Mouse (Mus musculus): Measurements from ENCODE around the gene Scd4. TPM values are rescaled to one million over a fixed set of nuclear protein-coding genes. Genes with fewer than 3 reads are reported as not detected.

Scd4 gene
- polyA plus RNA-seq, 1 experiment from 2014 or later = 0.35 TPM

DNA sequence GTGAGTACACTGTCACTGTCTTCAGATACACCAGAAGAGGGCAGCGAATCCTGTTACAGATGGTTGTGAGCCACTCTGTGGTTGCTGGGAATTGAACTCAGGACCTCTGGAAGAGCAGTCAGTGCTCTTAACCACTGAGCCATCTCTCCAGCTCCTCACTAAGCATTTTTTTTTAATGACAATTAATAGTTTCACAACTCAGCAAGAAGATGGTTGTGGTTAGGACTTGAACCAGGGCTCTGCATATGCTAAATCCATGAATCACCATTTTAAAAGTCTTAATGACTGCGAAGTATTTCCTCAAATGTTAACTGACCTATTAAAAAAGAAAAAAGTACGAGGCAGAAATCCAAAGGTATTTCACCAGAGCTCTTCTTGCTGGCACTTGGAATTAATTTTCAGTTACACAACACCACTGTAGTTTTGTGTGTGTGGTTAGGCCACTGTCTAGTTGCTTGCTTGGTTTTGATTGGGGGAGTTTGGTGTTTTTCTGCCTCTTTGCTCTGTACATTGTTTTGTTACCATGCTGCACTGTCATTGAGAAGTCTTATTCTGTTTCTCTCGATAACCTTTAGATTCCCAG is 54.3 kb downstream of the Scd4 start:
- H3K27ac ChIP-seq = no peak overlapping the region
- ATAC-seq (ENCODE audit: borderline replicate concordance, extremely low read depth, low FRiP score, low TSS enrichment) = no peak
- WGBS = 83% methylated on average over 4 of the region's 4 CpGs

DNA sequence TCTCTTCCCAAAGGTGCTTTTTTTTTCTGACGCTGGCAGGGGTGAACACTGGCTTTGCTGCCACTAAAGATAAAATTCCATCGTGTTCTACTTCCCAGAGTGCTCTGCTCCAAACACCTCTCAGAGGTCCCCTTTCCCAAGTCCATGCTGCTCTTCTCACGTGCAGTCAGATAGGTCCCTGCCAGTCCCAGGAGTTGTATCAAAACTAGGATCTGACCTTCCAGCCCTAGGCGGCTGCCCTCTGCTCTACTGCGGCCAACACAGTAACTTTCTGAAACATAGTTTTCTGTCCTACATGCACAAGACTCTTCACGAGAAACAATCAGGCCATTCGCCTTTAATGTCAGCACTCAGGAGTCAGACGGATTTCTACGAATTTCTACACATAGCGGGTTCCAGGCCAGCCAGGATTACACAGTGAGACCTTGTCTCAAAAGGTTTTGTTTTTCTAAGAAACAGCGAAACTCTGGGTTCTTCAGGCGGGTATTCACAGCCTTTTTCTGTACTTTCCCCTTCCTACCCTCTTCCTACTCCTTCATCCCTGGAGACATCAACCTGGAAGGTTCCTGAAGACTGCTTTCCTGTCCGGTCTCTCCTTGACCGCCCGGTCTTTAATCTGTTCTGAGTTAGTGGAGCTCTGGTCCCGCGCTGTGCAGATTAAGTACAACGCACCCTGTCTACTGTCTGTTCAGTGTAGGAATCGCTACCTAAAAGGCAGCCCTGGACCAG is 55.0 kb downstream of the Scd4 start:
- Histone ChIP-seq H3K27ac (peak overlapping the region; percentile 49), H3K36me3 (no peaks in the 10 kb centered on the region), H3K4me1 (peaks cover 15% of the 10 kb centered on the region), H3K4me3 (peak overlapping the region; percentile 54), H3K9me3 (no peaks in the 10 kb centered on the region), H3K4me2 (peak overlapping the region; percentile 75), H3K9ac (peak overlapping the region; percentile 40), H3K27me3 (no peaks in the 10 kb centered on the region)
- 18% methylated on average over 19 of the region's 19 CpGs for WGBS
- no peak for ATAC-seq (ENCODE audit: borderline replicate concordance, extremely low read depth, low FRiP score, low TSS enrichment)

More for the DNA sequence above, 54.3 kb downstream of the Scd4 start:
- no peaks in the 10 kb centered on the region for H3K36me3 ChIP-seq
- no peak overlapping the region for H3K4me3 ChIP-seq
- H3K9ac ChIP-seq = no peak overlapping the region
- no peak overlapping the region for H3K4me2 ChIP-seq
- H3K4me1 ChIP-seq = peaks cover 15% of the 10 kb centered on the region
- H3K9me3 ChIP-seq = no peaks in the 10 kb centered on the region
- H3K27me3 ChIP-seq = no peaks in the 10 kb centered on the region

DNA sequence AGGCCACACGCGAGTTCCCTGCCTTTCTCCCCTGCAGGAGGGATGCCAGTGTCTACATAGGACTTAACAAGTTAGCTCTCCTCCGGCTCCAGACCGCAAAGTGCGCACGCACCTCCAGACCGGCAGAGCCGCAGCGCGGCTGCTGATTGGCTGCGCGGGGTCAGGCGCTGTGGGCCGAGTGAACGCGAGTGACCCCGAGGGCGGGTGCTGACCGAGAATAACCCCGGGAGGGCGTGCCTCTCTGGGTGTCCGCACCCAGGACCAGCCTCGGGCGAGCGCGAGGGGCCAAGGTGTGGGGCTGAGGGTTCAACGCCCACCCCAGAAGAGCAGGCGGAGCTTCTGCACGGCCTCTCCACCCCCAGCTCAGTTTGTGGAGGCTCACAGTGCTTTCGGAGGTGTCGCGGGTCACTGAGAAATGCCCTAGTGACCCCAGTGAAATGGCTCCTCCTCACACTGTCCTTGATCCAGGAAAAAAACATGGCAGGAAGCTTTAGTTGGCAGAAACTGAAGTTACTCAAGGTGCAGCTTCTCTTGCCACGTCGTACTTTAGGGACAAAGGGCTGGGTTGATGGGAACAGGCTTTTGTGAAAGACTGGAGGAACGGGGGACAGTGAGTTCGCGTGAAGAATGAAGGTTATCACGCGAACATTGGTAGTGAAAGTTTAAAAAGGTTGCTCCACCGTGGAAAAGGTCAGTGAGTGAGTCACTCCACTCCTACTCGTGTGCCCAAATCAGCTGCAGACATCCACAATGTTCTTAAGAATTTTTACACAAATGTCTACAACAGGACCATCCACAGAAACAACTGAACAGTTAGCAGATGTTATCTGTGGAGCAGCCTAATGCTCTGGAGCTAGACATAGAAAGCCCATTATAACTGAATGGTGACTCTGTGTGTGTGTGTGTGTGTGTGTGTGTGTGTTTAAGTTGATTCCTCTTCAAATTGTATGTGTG is 55.9 kb downstream of the Scd4 start:
- peak overlapping the region; percentile 75 for H3K4me2 ChIP-seq
- no peaks in the 10 kb centered on the region for H3K27me3 ChIP-seq
- H3K4me3 ChIP-seq = peak overlapping the region; percentile 54
- H3K9me3 ChIP-seq = no peaks in the 10 kb centered on the region
- peak overlapping the region; percentile 40 for H3K9ac ChIP-seq
- H3K27ac ChIP-seq = peak overlapping the region; percentile 49
- H3K4me1 ChIP-seq = peaks cover 15% of the 10 kb centered on the region
- no peaks in the 10 kb centered on the region for H3K36me3 ChIP-seq
- 1% methylated on average over 41 of the region's 41 CpGs for WGBS
- ATAC-seq (ENCODE audit: borderline replicate concordance, extremely low read depth, low FRiP score, low TSS enrichment) = peak; percentile 98

DNA sequence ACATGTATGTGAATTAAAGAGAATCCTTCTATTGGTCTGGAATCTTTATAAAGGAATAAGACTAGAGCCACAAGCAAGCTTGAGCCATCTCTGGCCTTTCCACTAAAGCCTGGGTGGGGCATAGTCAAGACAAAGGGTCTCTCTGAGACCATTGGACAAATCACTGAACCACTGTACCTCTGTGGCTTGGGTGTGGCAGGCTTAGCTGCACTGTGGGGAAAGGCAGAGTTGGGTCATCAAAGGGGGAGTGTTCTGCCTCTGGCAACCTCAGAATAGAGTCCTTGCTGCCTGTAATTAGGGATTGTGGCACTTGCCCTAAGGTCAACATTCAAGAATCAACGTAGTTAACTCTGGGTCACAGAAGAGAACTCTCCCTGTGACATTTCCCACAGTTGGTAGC is 56.6 kb downstream of the Scd4 start:
- H3K4me3 ChIP-seq = no peak overlapping the region
- H3K27ac ChIP-seq = no peak overlapping the region
- WGBS = 50% methylated on average over 1 of the region's 1 CpGs

DNA sequence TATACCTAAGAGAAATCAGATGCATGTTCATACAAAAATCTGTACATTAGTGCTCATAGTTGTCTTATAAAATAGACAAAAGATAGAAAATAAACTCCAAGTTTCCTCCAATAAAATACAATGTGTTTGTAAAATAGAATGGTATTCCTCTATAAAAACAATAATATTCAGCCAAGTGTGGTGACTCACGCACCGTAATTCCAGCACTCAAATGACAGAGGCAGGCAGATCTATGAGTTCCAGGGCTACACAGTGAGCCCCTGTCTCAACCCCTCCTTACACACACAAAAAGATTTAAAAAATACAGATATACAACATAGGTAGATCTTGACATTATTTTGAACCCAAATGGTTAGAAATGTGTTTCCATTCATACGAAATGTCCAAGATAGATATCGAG is 59.0 kb downstream of the Scd4 start:
- 84% methylated on average over 4 of the region's 4 CpGs for WGBS
- Histone ChIP-seq H3K4me1 (peaks cover 15% of the 10 kb centered on the region), H3K27ac (no peak overlapping the region), H3K4me3 (no peak overlapping the region), H3K9me3 (no peaks in the 10 kb centered on the region), H3K4me2 (no peak overlapping the region), H3K27me3 (no peaks in the 10 kb centered on the region), H3K36me3 (no peaks in the 10 kb centered on the region), H3K9ac (no peak overlapping the region)
- ATAC-seq (ENCODE audit: borderline replicate concordance, extremely low read depth, low FRiP score, low TSS enrichment) = no peak

More for the DNA sequence above, 56.6 kb downstream of the Scd4 start:
- Histone ChIP-seq H3K36me3 (no peaks in the 10 kb centered on the region), H3K9me3 (no peaks in the 10 kb centered on the region), H3K4me1 (peaks cover 15% of the 10 kb centered on the region), H3K9ac (no peak overlapping the region), H3K27me3 (no peaks in the 10 kb centered on the region), H3K4me2 (no peak overlapping the region)
- ATAC-seq (ENCODE audit: borderline replicate concordance, extremely low read depth, low FRiP score, low TSS enrichment) = no peak

DNA sequence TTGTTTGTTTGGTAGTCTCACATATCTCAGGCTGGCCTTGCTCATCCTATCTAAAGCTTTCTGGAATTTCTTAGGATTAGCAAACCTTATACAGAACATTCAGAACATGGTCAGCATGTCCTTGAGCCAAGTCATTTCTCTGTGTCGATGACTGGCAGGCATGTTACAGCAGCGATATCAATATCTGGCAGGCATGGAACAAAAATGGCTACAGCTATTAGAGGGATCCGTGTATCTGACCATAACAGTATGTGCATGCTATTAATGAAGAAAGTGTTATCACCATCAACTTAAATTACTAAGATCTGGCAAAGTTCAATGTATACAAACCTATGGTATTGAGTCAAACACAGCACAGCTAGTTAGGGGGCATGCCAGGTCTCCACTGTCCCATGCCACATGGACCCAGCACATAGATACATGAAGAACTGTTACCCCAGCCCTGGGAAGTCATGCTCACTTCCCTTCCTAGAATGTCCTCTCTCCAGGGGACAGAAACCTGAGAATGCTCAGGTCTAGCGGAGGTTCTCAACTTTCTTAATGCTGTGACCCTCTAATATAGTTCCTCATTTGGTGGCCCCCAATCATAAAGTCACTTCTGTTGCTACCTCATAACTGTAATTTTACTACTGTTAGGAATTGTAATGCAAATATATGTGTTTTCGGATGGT is 59.6 kb downstream of the Scd4 start:
- Histone ChIP-seq H3K9ac (no peak overlapping the region), H3K4me2 (no peak overlapping the region), H3K4me3 (no peak overlapping the region), H3K27me3 (no peaks in the 10 kb centered on the region), H3K36me3 (no peaks in the 10 kb centered on the region), H3K4me1 (peaks cover 13% of the 10 kb centered on the region), H3K9me3 (no peaks in the 10 kb centered on the region), H3K27ac (no peak overlapping the region)
- 78% methylated on average over 5 of the region's 5 CpGs for WGBS
- ATAC-seq (ENCODE audit: borderline replicate concordance, extremely low read depth, low FRiP score, low TSS enrichment) = no peak

DNA sequence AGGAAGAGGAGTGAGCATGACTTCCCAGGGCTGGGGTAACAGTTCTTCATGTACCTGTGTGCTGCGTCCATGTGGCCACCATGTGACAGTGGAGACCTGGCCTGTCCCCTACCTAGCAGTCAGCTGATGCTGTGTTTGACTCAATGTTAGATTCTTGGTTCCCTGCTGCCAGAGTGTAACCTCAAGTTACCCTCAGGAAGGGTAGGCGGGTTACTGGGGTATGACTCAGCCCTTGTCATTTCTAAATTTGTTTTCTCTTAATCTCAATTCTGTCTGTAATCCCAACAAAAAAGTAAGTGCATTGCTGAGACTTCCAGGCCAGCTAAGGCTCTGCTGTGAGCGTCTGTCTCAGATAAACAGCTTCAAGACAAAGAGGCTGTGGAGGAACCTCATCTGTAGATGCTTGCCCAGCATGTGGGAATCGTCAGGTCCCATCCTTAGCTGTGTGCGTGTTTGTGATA is 61.1 kb downstream of the Scd4 start:
- H3K4me2 ChIP-seq = no peak overlapping the region
- 54% methylated on average over 5 of the region's 5 CpGs for WGBS
- H3K9ac ChIP-seq = no peak overlapping the region
- H3K9me3 ChIP-seq = no peaks in the 10 kb centered on the region
- no peak for ATAC-seq (ENCODE audit: borderline replicate concordance, extremely low read depth, low FRiP score, low TSS enrichment)
- H3K27ac ChIP-seq = no peak overlapping the region
- H3K36me3 ChIP-seq = no peaks in the 10 kb centered on the region
- no peak overlapping the region for H3K4me3 ChIP-seq
- no peaks in the 10 kb centered on the region for H3K27me3 ChIP-seq
- peaks cover 1% of the 10 kb centered on the region; the same call in 1 of the 2 replicates for H3K4me1 ChIP-seq

DNA sequence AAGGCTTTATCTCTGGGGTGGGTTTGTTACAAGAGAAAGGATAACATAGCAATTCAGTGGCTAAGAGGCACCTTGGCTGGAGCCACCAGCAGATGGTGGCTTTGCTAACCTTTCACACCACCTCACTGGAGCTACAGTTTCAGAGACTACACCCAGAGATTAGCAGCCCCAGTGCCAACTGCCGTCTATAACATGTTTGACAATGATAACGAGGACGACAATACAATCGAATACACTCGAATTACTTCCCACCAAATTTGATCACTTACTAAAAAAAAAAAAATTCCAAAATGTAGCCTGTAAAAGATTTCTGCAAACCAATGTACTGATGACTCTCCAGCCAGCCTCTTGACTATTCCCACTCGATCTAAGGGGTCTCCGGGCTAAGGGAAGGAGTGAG is 62.1 kb downstream of the Scd4 start:
- no peaks in the 10 kb centered on the region for H3K27me3 ChIP-seq
- no peak overlapping the region for H3K9ac ChIP-seq
- H3K4me3 ChIP-seq = no peak overlapping the region
- H3K36me3 ChIP-seq = no peaks in the 10 kb centered on the region
- ATAC-seq (ENCODE audit: borderline replicate concordance, extremely low read depth, low FRiP score, low TSS enrichment) = no peak
- WGBS = 79% methylated on average over 7 of the region's 7 CpGs
- no peak overlapping the region for H3K27ac ChIP-seq
- no peak overlapping the region for H3K4me2 ChIP-seq
- no peaks in the 10 kb centered on the region for H3K4me1 ChIP-seq
- no peaks in the 10 kb centered on the region for H3K9me3 ChIP-seq

Small RNA genes within 50 kb of the gene (microRNA-seq; reads per million reads assigned to microRNA genes)
- gene Mir5114 = 1.9 reads per million, percentile 4 among the genes with 10 or more reads in this experiment

Other genes starting within 250 kb of the Scd4 start
- 37.1 and 40.8 TPM in 2 replicates for gene Chuk, start 225.6 kb upstream of the Scd4 start, polyA plus RNA-seq (2015; fragmentation: Nextera tagmentation; extraction: Ambion mirVana)
- 33.9 and 34.6 TPM in 2 replicates for gene Cwf19l1, start 197.2 kb upstream of the Scd4 start, polyA plus RNA-seq (2015; fragmentation: Nextera tagmentation; extraction: Ambion mirVana)
- 76.2 and 79.1 TPM in 2 replicates for gene Bloc1s2, start 186.6 kb upstream of the Scd4 start, polyA plus RNA-seq (2015; fragmentation: Nextera tagmentation; extraction: Ambion mirVana)
- 0.04 TPM in 1 of 2 replicates, not detected in the other for gene Pkd2l1, start 140.7 kb upstream of the Scd4 start, polyA plus RNA-seq (2015; fragmentation: Nextera tagmentation; extraction: Ambion mirVana)
- gene Scd3, start 129.8 kb upstream of the Scd4 start, polyA plus RNA-seq (2015; fragmentation: Nextera tagmentation; extraction: Ambion mirVana) = 0.58 and 0.64 TPM in 2 replicates
- 210 and 224 TPM in 2 replicates for gene Scd2, start 39.4 kb upstream of the Scd4 start, polyA plus RNA-seq (2015; fragmentation: Nextera tagmentation; extraction: Ambion mirVana)
- 2.5 and 2.6 TPM in 2 replicates for gene Scd1, start 74.8 kb downstream of the Scd4 start, polyA plus RNA-seq (2015; fragmentation: Nextera tagmentation; extraction: Ambion mirVana)
- not detected in 2 replicates for gene Wnt8b, start 160.4 kb downstream of the Scd4 start, polyA plus RNA-seq (2015; fragmentation: Nextera tagmentation; extraction: Ambion mirVana)
- 0.30 and 0.54 TPM in 2 replicates for gene Sec31b, start 212.8 kb downstream of the Scd4 start, polyA plus RNA-seq (2015; fragmentation: Nextera tagmentation; extraction: Ambion mirVana)
- gene Gm20538, start 219.7 kb downstream of the Scd4 start, polyA plus RNA-seq (2015; fragmentation: Nextera tagmentation; extraction: Ambion mirVana) = not detected in 2 replicates
- gene Ndufb8, start 222.3 kb downstream of the Scd4 start, polyA plus RNA-seq (2015; fragmentation: Nextera tagmentation; extraction: Ambion mirVana) = 530 and 563 TPM in 2 replicates
- gene Hif1an, start 229.8 kb downstream of the Scd4 start, polyA plus RNA-seq (2015; fragmentation: Nextera tagmentation; extraction: Ambion mirVana) = 26.9 and 28.7 TPM in 2 replicates

Measured in lung, embryonic 15.5 days (tissue).